Mouse (Mus musculus): ENCODE results near the gene Rgma.

Rgma gene

DNA sequence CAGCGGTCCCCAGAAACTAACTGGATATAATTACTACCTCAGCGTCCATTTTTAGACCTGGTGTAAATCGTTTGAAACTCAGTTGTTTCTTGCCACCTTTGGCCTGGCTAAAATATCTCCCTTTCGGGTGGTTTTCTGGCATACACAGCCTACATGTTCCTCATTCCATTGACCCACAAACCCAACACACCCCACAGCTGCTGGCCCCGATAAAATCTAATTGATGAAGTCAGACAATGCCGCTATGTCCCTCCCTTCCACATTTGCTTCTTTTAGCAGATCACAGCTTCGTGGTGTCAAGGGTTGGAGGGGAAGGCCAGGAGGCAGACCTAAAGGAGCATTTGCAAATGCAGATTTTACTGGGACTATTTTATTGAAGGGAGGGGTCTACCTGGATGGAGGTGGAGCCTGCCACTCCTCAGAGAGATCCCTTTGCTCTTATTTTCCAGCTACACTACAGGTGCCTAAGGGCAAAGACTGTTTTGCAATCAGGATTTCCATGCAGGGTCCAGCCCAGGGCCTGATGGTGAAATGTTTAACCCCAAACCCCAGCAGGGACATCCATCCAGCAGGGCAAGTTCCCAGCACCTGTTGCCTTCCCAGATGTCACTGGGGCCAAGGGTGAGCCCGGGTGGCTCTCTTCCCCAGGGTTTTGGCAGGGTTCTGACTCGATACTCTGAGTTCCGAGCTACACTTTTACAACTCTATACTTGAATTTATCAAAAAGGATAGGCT, 3.6 kb upstream of the Rgma start:
- in situ Hi-C loops (cut with MboI, MseI) = no loop called here

DNA sequence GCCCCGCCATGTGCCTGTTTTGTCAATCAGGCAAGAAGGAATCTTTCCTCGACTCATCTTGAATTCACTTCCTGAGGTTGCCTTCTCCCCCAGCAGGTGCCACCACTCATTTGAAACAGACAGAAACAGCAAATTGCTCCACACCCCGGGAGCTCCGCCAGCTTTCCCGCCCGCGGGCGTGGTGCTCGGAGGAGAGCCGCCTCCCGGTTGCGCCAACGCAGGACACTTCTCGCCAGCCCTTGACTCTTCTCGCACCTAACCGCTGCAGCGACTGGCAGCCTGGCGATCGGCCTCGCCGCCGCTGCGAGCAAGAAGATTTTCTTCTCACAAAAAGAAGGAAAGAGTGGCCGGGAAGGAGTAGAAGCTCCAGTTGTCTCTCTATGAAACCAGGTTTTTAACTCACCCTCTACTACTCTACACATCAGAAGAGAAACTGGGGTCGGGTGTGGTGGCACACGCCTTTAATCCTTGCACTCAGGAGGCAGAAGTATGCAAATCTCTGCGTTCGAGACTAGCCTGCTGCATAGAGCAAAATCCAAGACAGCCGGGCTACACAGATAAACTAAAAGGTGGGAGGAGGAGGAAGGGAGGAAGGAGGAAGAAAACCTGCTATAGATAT, 2.8 kb upstream of the Rgma start:
- in situ Hi-C loops (cut with MboI, MseI) = no loop called here

DNA sequence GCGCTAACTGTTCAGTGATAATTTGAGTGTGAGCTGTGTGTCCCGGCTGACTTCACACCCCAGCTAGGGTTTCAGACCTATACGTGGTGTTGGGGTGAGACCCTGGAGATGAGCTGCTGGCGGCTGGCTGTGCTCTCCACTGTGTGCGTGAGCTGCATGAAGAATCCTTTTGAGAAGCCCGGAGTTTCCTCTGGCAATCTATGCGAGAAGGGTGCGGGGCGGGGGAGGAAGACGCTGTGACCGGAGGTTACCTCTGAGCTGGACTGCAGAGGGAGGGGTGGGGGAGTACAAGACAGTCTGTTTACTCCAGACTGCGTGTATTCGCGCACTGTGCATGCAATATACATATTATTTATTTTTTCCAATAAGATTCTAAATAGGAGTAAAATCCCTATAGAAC, 582 bp upstream of the Rgma start:
- in situ Hi-C loops (cut with MboI, MseI) = no loop called here

DNA sequence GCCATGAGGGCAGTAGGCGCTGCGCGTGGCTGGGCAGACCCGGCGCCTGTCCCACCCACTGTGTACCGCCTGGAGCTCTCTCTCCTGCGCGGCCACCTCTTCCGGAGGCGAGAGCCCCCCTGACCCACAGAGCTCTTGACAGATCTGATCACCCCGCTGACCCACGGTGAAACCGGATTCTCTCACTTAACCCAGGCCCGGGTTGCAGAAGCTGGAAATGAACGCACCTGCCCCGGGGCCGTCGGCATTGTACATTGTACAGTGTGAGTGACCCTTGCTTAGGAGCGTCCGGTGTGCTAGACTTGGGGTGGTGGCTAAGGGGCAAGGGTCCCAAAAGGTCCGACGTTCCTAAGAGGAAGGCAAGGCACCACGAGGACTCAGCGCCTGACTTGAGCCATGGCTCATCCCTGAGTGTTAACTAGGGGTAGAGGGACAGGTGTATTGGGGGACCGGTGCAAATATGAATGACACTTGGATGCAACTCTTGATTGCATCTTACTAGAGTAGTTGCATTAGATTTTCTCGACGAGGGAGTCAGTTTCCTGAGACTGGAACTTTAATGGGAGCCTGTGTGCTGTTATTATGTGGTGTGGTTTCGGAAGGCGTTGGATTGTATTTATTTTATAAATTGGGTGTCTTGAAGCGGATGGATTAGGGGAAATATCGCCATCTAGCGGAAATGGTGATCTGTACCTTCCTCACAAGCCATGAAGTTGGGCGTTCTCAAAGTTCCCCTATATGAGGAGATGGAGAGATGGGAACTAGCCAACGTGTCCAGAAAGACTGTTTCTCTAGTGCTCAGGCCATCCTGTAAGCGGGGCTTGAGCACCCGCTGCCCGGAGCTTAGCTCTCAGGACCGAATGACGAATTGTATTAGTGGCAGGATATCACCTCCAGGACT, 1.0 kb downstream of the Rgma start:
- in situ Hi-C loops (cut with MboI, MseI) = no loop called here

DNA sequence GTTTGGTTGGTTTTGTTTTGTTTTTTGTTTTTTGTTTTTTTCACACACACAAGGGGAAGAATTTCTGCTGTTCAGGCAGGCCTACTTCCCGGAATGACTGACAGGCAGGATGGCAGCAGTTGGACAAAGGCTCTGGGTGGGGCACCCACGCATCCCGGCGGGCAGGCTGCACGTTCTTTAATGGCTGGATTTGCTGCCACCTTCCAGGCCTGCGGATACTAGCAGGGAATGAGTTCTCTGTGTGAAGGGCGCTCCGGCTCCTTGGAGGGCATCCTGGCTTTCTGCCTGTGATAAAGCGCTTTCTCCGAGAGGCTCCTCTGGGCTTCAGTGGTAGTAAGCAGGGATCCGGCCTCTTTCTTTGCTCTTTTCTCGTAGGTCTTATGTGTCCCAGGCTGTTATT, 2.0 kb downstream of the Rgma start:
- in situ Hi-C loops (cut with MboI, MseI) = no loop called here

DNA sequence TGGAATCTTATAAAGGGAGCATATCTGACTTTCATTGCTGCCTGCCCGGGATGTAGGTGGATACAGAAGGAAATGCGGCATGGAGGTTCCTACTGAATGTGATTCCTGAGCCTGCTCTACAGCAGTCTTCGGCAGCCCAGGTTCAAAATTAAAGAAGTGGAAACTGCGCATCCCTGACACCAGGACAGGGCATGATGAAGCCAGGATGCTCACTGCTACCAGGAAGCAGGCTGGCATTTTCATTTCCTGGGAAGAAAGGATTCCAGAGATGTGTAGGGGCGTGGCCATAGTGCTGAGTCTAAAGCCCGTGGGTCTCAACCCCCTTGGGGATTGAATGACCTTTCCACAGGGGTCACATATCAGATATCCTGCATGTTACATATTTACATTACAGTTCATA, 2.7 kb downstream of the Rgma start:
- in situ Hi-C loops (cut with MboI, MseI) = no loop called here

DNA sequence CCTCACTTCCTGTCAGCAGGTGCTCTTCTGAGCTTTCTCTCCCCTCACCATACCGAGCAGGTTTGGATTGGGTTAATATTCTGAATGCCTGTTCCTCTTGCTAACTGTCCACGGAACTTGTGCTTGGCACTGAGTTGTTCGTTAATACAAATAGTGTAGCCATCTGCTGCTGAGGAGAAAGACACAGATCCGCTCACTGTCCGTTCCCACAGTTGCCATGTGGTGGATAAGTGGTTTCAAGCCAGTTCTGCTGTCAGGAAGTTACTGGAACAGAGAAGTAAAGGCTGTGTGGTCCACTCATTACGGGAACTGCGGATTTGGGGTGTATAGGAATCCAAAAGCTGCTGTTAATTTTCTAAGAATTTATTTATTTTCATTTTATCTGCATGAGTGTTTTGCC, 7.5 kb downstream of the Rgma start:
- in situ Hi-C loops (cut with MboI, MseI) = loop anchor here (5.0 kb wide), 1 partner anchor 991 kb away; no protein-coding TSS in a partner anchor

DNA sequence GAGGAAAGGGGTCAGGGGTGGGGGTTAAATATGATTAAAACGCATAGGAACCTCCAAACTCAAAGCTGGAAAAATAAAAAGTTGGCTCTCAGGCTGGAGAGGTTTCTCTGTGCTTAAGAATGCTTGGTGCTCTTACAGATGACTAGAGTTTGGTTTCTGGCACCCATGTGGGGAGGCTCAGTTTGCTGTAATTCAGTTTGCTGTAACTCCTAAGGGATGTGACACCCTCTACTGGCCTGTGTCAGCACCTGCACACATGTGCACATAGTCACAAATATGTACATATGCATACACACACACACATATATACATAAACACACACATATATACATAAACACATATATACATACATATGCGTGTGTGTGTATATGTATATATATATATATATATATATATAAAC, 13.6 kb downstream of the Rgma start:
- in situ Hi-C loops (cut with MboI, MseI) = no loop called here

DNA sequence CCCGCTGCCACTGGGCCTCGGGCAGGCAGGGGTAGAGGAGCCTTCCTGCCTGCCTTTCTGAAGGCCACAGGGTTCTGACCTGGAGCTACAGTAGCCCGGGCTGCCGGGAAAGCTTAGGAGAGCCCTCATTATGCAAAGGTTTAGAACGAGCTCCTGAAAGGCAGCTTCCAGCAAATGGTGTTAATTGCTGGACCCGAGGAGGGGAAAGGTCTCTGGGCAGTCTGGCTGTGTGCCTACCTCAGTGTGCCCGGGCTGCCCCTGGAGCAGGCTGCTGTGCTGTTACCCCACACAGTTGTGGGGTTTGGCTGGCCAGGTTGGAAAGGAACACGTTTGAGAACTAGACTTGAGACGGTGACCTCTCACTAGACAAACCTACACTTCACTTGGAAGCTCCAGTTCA, 14.1 kb downstream of the Rgma start:
- in situ Hi-C loops (cut with MboI, MseI) = no loop called here

DNA sequence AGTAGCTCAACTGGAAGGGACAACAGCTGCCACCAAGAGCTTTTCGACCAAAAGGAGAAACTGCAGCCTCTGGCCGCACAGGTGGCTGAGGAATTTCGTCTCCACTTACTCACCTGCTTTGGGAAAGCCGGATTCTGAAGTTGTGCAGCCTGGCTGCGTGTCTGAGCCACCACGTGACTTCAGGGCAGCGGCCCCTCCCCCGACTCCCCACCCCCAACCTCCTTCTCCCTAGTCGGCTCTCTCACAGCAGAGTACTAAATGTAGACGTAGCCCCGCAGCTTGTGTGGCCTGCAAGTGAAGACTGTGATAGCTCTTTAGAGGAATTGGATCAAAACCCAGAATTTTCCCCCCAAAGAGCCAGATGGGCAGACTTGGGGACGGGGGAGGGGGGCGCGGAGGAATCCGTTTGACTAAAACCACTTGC, 14.6 kb downstream of the Rgma start:
- in situ Hi-C loops (cut with MboI, MseI) = no loop called here

DNA sequence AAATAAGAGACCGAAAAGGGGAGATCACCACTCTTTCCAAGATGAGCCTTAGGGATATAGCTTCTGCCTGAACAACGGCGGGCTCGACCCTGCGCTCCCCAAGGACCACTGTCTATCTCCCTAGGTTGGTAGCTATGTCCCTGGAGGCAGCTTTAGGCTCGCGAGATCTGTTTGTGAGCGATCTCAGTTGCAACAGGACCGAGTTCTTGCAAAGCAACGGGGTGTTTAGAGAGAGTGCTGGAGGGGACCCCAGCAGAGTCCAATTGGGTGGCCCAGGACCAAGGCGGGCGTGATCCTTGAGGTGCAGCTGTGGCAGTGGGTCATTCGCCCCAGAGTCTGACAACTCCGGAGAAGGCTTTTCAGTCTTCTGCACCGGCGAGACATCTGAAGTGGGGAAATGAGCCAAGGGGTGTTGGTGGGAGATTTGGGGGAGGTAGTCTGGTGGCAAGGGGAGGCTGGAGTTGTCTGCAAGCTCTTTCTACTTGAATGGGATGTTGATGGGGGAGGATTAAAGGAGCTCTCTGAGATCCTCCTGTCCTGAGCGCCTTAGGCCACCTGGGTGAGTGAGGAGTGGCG, 15.2 kb downstream of the Rgma start:
- in situ Hi-C loops (cut with MboI, MseI) = no loop called here

DNA sequence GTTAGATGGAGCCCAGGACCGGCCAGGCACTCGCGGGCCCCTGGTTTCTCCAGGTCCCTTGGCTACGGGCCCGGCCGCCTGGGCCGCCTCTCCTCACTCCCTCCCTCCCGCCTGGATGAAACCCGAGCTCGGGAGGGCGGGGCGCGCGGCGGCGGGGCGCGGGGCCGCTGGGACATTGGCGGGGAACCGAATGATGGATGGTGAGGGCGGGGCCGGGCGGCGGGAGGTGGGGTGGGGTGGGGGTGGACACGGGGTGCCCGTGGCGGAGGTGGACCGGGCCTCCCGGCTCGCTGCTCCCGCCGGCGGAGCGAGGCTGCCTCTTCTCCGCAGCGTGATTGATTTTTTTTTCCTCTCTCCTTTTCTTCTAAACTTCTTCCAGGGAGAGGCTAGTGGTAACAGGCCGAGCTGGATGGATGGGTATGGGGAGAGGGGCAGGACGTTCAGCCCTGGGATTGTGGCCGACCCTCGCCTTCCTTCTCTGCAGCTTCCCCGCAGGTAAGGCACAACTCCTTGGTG, 15.8 kb downstream of the Rgma start:
- in situ Hi-C loops (cut with MboI, MseI) = no loop called here

DNA sequence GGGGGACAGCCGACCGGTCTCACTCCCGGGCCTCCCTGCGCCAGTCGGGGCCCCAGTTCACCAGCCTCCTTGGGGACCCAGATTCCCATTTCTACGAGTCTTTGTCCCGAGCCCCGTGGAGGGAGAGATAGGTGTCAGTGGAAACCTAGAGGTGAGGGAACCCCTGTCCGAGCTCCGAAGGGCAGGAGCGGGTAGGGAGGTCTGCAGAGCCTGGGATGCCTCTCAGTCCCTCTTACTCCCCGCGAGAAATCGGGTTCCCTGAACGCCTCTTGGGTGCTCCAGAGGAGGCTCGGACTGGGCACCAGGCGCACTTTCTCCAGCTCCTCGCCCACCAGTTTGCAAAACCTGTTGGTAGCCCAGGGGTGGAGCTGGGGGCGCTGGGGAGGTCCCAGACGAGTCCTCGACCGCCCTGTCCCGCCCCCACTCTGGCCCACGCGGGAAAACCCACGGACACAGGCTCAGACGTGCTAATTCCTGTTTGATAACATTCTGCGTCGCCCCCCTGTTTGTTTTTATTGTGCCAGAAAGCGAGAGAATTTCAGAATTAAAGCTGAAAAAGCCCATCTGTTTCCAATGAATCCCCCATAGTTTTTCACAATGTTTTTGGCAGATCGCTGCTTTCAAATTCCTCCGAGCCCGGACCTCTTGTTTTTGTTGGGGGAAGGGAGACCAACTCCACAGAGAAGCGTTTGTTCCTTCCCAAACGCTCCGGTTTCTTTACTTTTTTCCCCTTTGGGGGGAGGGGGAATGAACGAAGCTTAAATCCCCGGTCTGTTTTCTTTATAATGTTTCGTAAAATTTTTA, 16.4 kb downstream of the Rgma start:
- in situ Hi-C loops (cut with MboI, MseI) = no loop called here

DNA sequence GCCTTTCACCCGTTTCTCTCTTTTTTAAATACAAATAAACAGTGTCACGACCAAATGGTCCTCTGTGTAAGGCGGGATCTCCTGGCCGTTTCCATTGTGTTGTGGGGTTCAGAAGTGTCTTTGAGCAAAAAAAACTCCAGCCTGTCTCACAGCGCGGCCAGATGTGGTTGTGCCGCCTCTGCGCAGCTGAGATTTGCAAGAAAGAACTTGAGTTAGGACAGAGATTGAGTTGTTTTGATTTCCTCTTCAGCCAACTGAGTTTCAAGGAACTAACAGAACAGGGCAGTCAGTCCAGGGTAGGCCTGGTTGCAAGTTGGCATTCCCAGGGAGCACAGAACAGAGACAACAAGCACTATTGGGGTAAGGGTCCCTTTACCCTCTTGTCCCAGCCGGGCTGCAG, 17.1 kb downstream of the Rgma start:
- in situ Hi-C loops (cut with MboI, MseI) = no loop called here

DNA sequence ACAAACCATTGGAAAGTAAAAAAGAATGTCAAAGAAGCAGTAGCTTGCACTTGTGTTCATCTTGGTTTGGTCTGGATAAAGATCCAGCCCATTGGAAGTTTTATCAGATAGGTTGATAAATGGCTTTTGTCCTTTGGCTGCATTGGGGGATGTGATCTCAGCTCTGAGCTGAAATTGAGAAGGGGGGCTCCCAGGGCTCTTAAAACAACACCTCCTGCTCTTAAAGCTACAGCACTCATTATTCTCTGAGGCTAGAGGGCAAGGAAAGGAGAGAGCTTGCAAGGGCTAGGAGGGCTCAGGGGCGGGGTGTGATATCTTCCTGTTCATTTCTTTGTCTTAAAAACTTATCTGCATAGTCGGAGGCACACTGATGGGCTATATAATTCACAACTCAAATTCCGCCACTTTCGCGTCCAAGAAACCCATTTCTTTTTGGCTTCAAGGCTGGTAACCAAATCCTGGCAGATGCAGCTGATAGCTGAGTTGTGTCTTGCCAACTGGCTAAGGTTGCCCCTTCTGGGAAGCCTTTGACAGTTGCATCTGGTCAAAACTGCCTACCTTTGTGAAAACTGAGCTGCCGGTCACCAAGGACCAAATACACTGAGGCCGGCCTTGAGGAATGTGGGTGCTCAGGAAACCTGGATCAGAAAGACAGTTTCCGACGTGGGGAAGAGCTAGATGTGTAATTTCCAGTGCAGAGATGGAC, 18.2 kb downstream of the Rgma start:
- in situ Hi-C loops (cut with MboI, MseI) = no loop called here

DNA sequence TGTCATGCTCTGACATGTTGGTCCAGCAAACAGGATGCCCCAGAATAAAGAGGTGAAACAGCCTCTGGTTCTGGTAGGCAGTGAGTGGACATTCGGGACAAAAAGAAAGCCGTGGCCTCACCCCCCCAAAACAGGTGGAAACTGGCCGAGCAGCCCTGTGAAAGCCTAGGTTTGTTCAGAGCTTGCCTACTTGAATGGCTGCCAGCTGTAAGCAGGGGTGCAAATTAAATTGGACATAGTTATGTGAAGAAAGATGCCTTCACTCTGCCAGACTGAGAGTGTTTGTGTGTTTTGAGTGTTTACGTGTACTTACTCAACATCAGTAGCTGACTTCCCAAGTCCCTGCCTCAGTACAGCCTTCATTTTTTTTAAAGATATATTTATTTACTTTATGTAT, 18.7 kb downstream of the Rgma start:
- in situ Hi-C loops (cut with MboI, MseI) = no loop called here

DNA sequence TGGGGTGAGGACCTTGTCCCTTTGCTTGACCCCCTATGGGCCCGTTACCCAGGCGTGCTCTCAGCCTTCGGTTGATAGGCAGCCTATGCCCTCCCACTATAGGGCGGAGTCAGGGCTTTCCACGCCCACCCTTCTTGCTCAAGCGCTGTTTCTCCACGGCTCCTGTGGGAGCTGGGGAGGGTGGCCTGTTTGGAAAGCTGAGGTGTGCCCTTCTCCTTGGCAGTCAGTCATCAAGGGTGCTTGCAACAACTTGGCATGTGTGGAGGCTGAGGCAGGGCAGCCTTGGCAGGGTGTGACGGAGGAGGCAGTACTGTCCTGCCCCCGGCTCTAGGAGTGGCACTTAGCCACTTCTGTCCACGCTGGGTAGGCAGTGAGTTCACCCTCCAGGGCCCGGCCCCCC, 23.0 kb downstream of the Rgma start:
- in situ Hi-C loops (cut with MboI, MseI) = no loop called here

DNA sequence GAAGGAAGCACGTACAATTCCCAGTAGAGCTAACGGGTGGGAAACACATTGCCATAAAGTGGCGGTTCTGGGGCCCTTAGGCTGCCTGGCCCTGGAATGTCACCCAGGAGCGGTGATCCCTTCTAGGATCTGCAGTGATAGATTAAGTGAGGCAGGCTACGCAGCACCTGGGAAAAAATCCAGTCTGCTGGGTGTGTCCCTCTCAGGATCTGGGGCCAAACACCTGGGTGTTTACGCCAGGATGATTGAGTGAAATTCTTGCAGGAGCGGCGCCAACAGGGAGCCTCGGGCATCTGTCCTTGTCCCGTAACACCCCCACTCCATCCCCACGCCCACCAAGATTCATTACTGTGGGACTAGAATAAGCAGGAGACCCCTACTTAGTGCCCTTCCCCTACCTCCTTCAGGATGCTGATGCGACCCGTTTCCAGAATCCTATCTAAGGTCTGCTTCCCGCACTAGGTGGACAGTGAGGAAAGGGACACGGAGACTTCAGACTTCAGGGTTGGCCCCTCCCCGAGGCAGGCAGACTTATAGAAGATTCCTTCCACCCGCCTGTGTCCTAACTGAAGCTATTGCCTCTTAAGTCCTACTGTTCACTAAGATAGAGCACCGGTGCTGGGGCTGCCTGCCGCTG, 23.6 kb downstream of the Rgma start:
- in situ Hi-C loops (cut with MboI, MseI) = no loop called here

DNA sequence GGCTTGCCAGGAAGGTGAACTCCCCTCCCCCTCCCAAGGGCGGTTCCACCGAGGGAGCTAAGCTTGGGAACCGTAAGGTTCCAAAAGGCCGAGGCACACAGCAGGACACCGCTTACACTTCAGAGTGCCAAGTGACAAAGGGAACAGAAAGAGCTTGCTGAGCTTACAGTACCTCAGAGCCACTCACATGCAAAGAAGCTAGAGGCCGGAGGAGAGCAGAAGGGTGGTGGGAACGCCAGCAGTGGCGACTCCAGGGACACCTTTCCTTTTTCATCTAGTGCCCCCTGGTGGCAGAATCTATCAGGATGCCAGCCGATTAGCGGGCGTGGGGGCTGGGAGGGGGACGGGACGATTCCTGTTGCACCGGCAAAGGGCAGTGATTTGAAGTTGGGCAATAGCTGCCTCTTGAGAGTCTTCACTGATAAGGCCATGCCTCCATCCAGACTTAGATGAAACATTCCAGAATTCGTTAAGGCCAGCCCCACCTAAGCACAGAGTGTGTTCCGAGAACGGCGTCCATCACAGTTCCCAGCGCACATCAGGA, 24.3 kb downstream of the Rgma start:
- in situ Hi-C loops (cut with MboI, MseI) = no loop called here
